Mouse (Mus musculus) kidney, adult 9 months (tissue): ENCODE measurements around the gene 2010111I01Rik.
A peak's percentile ranks its signal among the peaks of the same experiment; 100 is the strongest.
"Not testable (repeated sequence)": the region's sequence is repeated elsewhere in the genome, so short reads cannot be mapped to it uniquely, and the experiment has no call there.

ENCODE experiments used
- DNase-seq: peaks from one replicate; pipeline ENCODE4 v3.0.0; 2022

The 2010111I01Rik gene

DNA sequence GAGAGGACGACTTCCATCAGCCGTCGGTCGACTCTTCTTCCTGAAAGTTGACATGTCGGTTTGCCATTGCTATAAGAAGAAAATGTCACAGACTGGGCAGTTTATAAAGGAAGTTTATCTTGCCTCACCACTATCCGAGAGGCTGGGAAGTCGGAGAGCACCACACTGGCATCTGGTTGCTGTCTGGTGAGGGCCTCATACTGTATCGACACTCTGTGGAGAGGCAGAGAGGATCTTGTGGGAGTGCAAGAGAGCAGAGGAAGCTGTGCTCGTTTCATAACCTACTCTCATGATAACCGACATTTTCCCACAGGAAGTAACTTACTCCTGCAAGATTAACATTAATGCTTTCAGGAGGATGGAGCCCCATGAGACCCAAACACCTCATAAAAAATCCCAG, 7.9 kb upstream of the 2010111I01Rik start:
- no peak for DNase-seq

DNA sequence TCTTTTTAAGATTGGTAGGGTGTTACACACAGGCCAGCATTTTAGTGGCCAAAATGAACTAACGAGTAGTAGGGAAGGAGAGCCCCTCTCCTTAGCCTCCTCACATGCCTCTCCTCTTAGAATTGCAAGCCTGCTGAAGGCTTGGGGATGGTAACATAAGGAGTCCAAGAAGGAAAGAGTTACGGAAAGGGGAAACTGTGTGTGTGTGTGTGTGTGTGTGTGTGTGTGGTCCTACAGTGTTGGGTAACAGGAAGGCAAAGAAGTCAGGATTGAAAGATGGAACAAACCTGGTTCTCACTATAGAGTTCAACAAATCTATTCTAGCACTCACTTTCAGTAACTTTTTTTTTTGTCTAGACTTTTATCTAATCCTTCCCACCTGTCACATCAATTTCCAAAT, 1.3 kb upstream of the 2010111I01Rik start:
- DNase-seq: no peak

DNA sequence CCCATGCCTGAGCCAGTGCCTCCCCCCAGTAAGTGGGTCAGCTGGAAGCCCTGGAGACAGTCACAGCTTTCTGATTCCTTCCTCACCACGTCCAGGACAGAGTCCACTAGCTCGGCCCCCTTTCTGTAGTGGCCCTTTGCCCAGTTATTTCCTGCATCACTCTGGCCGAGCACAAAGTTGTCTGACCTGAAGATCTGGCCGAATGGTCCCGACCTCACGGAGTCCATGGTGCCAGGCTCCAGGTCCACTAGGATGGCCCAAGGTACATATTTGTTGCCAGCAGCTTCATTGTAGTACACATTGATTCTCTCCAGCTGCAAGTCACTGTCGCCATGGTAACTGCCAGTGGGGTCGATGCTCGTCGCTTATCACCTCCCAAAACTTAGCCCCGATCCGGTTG, 3.5 kb downstream of the 2010111I01Rik start:
- DNase-seq: peak; percentile 67

DNA sequence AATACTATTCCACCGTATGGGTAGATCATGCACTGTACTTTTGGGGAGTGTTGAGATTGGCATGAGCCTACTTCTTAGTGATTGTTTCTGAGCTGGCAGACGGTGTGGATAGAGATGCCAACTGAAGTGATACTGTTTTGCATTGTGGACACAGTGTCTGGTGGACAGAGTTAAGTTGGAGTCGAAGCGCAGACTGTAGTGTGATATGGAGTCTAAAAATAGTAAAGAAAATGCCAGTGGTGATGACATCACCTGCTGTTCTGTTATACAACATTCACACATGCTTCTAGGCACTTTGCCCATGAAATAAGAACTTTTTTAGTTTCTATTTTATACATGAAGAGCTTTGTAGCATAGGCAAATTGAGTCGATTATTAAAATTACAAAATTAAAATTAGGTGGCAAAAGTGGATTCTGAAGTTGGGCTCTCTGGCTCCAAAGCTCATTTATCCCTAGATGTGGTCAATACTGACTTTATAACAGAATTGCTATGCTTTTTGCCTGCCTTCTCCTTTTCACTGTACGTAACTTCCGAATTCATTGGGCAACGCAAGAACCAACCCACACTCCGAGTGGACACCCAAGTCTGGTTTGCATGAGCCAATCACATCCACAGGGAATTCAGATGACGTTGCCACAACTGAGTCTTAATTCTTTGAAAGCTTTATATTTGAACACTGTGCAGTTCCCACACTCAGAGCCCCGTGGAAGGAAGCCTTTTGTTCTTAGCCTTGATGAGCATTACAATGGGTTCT, 6.0 kb downstream of the 2010111I01Rik start:
- no peak for DNase-seq

DNA sequence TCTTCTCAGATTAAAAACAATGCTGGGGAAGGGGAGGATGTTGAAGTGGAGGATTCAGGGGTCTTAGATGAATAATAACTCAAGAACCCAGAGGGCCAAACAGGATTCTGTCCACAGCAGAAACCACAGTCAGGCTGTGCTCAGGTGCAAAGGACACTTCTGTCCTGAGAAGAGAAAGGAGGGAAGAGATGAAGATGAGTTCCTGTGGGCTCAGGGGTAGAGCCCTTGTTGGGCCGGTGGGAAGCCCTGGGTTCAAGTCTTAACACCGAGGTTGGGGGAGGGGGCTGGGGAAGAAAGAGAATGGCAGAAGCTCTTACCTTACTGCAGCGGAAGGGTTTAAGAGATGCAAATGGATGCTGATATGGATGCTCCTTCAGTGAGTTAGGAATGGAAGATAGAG, 7.7 kb downstream of the 2010111I01Rik start:
- DNase-seq: no peak

DNA sequence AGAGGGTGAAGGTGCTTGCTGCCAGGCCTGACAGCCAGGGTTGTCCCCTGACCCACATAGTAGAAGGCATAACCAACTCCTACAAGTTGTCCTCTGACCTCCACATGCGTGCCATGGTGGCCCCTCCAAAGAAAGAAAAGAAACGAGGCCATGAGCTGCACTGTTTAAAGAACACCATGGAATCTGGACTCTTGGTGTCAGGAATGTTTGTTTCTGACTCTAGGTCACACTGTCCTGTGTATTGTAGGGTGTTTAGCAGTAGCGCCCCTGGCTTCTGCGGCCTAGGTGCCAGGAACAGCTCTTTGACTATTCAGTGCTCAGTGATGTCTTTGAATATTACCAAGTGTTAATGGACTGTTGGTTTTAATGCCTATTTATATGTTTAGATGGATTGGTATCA, 8.4 kb downstream of the 2010111I01Rik start:
- DNase-seq: no peak

DNA sequence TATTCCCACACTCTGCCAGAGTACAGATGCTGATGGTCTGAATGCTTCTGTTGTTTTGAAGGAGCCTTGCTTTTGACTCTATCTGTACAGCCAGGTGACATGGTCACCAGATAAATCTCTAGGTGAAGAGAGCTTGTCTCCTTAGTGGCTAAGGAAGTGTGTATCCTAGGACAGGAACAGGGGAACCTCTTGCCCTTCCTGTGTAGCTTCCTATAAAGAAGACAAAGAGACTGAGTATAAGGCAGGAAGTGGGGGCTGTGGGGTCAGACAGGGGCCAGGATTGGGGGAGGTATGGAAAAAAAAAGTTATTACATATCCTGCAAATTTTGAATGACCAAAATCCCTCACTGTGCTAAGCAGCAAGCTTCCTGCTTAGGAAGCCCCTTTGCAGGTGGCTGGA, 13.4 kb downstream of the 2010111I01Rik start:
- peak; percentile 68 for DNase-seq

DNA sequence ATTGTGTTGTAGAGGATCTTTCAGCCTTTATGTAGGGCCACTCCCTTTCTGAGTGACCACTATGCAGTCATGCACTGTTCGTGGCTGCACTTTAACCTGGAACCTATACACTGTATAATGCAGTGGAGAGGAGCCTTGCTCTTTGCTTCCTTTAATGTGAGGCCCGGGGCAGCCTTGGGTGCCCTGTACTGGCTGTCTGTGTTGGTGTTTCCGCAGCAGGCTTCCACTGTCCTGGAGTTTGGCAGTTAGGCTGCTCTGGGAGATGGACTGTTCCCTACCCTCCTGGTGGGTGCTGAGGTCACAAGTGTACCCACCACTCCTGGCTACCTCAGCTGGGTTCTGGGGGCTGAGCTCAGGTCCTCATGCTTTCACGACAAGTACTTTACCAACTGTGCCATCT, 14.1 kb downstream of the 2010111I01Rik start:
- no peak for DNase-seq

DNA sequence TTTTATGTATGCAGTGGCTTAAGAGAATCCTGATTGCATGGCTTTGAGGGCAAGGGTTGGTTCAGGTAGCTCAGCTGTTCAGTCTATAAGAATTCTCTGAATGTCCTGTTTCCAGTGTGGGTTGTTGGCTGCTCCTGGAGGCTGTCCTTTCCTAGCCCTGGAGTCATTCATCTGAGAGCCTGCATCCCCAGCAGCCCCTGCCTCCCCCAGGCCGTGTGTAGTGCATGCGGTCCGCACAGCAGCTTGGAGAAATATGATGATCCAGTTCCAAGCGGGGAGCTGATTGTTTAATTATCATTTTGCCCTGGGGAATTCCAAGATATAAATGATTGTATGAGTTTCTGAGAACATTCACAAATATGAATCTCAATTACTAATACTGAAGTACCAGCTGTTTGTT, 14.5 kb downstream of the 2010111I01Rik start:
- DNase-seq: no peak

DNA sequence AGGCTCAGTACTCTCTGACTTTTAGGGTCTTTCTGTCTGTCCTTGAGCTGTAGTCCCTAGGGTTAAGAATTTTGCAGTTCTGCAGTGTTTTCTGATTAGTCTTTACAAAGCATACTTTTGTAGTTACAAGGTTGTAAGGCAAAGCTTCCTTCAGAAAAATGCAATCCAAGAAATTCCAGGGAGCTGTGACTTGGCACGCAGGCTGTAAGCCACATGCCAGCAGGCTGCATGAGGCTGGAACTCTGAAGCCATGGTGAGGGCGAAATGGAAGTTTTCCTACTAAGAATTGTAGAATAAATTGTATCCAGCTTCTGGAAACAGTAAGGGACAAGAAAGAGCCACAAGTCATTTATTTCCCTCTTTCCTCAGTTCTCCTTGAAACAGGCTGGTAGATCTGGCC, 15.4 kb downstream of the 2010111I01Rik start:
- DNase-seq: peak; percentile 33

DNA sequence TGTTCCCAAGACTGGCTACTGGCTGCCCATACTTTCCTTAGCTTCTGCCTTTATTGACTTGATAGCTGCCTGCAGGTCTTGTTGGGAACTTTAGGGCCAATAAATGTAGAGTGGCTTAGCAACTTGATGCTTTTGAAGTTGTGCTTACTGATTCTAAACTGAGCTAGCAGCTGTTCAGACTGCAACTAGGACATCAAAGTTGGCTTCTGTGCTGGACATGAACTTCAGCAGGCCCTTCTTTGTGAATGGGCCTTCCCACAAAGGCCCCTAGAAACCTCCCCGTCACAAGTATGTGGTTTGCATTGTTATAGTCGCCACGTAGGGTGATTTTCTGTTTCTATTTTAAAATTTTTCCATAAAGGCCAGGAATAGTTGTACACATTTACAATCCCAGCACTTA, 19.8 kb downstream of the 2010111I01Rik start:
- no peak for DNase-seq

DNA sequence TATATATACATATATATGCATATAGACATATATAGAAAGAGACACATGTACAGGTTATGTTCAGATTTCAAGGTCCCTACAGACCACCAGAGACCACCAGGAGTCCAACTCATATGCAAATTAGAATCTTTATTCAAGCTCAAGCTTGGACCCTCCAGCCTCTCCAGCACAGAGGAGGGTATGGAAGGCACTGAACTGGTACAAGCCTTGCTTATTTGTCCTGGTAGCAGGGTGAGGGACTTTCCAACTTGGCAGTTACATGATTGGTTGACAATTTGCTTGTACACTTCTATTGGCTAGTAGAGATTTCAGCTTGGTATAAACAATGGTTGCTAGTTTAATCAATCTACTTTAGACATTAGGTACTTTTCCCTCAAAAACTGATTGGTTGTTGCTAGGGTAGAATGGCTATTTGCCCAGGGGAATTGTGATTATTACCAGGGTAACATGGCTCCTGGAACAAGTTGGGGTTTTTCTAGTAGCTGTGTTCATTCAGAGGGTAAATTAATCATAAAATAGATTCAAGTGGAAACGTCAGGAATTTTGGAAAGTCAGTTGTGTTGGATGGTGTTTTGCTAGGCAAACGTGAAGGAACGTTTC, 25.3 kb downstream of the 2010111I01Rik start:
- DNase-seq: no peak

DNA sequence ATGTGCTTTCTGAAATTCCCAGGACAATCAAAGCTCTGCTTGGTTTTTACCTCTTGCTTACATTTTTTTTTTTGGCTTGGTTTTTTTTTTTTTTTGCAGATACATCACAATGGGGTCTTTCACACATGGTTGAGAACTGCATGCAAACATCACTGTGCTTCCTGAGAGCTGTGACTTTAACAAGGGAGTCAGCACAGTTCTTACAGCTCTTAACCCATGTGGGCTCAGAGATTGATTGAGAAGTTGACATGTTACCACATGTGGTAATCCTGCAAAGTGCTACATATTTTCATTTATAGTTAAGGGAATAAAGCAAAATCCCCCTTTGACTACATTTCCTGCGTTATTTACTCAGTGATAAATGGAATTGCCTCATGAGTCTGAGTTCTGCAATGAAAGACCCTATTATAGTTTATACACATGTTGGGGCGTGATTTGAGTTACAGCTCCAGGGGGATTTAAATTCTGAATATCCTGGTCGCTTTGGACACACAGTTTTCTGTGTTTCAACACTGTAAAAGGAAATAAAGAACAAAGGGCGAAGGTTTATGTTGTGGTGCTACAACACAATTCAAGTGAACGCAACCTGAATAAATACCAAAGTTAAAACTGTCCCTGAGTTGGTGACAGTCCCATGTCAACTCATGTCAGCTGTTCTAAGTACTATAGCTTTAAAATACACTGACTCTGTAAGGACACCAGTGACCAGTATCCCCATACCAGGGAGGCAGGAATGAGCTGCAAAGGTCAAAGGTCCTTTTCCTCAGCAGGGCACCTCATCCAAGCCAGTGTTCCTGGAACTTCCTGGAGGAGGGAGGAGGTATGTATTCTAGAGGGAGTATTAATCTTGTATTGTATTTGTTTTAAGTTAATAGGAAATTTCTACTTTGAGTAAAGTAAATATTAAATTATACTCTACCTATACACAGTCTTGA, 29.1 kb downstream of the 2010111I01Rik start:
- no peak for DNase-seq

DNA sequence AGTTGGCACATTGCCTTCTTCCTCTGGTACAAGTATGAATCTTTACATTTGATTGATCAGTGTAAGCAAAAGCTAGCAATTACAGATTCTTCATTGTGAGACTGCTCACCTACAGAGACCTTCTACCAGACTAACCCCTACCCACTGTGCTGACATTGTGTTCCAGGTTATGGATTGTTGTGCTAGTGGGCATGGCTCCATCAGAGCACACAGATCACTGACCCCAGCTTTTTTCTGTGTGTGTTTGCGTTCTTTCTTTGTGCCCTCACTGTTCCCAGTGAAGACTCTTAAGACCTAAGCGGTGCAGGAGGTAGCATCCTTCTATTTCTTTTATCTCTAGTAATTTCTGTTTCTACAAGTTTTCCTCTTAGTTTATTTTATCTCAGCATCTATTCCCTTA, 32.1 kb downstream of the 2010111I01Rik start:
- DNase-seq: no peak

DNA sequence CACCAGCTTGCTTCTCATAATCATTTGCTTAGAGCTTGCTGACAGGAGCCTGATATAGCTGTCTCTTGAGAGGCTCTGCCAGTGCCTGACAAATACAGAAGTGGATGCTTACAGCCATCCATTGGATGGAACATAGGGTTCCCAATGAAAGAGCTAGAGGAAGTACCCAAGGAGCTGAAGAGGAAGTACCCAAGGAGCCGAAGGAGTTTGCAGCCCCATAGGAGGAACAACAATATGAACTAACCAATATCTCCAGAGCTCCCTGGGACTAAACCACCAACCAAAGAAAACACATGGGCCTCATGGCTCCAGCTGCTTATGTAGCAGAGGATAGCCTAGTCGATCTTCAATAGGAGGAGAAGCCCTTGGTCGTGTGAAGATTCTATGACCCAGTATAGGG, 42.8 kb downstream of the 2010111I01Rik start:
- not testable (repeated sequence) for DNase-seq

DNA sequence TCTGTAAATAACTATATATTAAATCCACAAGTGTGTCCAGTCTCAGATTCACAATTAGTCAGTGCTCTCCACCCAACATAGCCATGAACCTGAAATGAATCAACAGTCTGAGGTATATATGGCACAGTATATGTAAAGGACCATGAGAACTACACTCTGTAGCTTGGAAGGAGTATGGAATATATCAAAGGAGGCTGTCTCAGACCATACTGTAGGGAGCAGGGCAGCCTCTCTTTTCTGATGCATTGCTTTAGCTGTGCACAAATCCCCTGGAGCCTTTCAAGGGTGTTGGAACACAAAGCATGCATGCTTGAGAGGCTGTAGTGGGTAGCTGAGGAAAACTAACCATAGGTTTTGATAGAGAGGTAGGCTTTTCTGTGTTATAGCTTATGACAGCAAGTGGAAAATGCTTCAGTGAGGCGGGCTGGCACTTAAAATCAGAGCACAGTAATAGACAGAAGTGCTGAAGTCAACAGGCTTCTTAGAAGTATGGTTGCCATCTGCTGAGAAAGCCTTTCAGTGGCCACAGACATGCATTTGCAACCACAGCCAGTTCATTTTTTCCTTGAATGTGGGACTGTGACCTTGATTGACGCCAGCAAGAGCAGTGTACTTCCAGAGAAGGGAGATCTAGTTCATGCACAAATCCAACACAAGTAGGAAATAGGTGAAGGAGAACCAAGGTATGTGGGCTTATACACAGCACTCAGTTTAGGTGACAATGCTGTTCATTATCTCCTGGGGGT, 45.8 kb downstream of the 2010111I01Rik start:
- no peak for DNase-seq

DNA sequence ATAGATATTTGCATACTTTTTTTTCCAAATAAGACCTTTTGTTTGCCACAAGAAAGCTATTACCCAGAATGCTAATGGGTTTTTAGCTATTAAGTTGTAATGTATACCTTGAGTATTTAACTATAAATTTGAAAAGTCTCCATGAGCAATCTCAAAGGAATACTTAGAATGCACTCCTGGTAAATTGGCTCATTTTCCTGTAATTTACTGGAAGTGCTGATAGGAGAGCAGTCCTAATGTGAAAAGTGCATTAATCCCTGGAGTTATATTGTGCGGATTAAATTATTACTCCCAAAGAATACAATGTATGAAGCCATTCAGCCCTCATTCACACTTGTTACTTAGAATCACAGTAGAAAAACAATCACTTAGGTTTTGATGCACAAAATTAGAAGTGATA, 49.7 kb downstream of the 2010111I01Rik start:
- no peak for DNase-seq

DNA sequence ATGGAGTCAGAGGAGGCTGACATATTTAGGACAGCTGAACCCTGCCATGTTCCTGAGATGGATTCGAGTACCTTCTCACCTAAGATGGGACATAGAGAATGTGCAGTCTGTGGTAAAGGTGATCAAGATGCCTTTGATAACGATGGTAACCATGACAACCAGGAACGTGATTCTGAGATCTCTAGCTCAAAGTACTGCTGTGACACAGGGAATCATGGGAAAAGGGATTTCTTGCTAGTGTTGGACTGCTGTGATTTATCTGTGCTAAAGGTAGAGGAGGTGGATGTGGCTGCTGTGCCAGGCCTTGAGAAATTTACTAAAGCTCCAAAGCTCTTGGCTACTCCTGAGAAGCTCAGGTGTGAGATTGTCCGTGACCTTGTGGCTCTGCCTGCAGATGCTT, 50.7 kb downstream of the 2010111I01Rik start:
- no peak for DNase-seq

DNA sequence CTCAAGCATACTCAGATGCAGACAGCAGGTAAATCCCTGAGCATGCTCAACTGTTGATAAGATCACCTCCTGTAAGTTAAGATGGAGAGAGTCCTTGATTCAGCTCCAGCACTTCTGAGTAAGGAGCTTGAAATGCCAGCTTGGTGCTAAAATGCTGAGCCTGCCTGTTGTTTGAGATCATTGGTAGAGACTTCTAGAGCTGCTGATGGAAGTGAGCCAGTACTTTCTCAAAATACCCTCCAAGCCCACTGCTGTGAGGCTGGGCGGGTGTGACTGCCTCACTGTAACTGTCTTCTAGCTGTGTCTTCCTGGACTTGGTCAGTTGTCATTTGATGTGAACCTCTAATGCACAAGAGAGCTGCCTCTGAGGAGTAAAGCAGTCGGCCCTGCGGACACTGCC, 51.4 kb downstream of the 2010111I01Rik start:
- no peak for DNase-seq

DNA sequence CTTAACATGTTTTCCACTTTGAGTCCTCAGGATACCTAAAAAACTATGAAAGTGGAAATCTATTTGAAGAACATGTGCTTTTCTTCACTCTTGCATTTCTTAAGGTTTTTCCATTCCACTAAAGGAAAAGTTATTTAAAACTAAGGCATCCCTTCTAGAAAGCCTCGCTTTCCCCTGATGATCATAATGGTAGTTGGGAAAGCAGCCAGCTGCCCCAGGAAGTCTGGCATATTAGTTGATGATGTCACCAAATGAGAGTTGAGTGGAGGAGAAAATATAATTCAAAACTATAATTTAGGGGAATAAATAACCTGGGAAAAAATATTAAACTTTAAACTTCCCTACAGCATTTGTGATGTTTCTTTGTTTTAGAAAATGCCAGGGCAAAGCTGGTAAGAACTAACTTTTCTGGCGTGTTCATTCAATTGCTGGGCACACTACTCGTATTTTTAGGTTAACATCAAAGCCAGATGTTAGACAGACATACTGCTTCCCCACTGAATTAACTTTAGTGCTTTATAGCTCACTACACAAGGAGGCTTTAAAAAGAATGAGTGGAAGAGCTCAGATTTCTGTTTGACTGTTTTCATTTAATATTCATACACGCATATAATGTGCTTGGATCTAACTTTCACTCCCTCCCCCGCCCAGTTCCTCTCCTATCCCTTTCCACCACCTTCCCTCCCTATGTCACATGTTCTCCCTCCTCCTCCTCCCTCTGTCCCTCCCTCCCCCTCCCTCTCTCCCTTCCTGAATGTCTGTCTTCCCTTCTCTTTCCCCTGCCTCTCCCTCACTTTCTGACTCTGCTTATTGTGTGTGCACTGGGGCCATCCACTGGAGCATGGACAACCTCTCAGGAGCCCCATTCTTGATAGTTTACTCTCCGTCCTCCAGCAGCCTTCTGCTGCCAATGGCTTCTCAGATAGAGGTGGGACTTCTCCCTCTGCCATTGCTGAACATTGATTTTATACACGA, 58.8 kb downstream of the 2010111I01Rik start:
- no peak for DNase-seq

DNA sequence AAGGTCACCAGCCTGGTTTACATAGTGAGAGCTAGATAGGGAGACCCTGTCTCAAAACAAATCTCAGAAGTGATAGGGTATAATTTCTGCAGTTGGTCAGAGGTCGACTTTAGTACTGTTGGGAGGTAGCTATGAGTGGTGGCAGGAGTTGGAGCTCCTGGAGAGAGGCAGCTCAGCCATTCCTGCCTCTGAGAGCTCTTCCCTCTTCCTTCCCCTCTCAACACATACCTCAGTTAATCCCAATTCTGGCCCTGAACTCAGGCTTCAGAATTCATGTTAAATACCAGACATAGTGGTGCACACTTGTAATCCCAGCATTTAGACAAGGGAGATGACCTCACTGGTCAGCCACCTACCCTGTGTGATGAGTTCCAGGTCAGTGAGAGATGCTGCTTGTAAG, 65.3 kb downstream of the 2010111I01Rik start:
- DNase-seq: no peak

DNA sequence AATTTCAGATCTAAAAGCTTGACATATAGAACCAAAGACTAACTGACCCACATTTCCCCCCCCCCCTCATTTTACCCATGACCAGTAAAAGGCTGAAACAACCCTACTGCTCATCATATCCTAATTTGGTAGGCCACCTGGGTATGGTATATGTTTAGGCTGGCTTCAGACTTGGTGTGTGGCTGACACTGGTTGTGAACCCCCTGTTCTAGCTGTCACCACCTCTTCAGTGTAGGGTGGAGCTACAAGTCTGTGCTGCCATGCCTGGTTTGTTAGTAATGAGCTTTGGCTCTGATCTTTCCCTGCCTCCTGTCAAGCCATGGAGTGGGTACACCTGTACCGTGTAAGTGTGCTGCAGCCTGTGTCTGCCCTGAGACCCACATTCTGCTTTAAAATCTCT, 66.6 kb downstream of the 2010111I01Rik start:
- DNase-seq: no peak
